Comparison of ENCODE assay signal across 7 mouse cellular contexts in the genomic region with DNA sequence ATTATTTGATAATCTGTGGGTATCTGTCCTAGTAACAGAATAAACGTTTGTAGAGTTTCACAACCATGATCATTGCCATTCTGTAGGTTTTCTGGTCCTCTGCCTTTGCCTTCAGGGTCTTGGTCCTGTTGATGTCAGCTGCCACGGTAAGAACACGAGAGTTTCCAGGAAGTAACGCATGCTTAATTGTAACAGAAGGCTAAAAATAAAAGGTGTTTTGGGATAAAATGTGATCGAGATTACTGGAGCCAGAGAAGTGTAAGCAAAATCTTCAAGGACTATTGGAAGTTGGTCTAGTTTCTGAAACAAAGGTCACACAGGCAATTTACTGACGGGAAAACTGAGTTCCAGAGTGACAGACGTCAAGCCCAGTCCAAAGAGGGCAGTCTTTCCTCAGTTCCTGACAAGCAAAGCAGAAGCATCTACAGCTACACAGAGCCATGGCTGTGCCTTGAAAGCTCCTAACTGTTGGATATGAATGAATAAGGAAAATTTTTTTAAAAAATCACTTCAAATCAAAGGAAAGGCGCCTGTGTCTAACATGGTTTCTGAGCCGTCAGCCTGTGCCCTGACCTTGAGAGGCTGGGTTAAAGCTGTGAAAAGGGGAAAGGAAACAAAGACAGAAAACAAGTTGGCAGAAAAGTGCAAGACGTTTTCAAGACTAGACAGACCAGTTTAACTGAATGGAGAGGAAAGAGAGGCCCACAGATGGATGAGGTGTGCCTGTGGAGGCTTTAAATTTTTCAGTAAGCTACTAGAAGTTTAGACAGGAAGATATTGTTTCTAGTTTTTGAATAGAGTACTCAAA. TPM values are rescaled to one million over a fixed set of nuclear protein-coding genes. Genes with fewer than 3 reads are reported as not detected.
DNase-seq lines count a peak whose midpoint lies in the region; ATAC-seq and TF ChIP-seq lines count a peak whose summit lies in the region.

No protein-coding gene starts in this region.

- no peaks in the 10 kb centered on the region for H3K27me3 ChIP-seq in midbrain, postnatal 0 days (ENCODE audit: insufficient read depth, low read length)
- H3K27me3 ChIP-seq in midbrain, embryonic 16.5 days (ENCODE audit: control insufficient read depth, insufficient read depth, low read depth, low read length) = no peaks in the 10 kb centered on the region

- no peaks in the 10 kb centered on the region for H3K9me3 ChIP-seq in midbrain, postnatal 0 days (ENCODE audit: low read length)
- H3K9me3 ChIP-seq in midbrain, embryonic 16.5 days (replicated peaks; ENCODE audit: control insufficient read depth, low read length, poor library complexity, severe bottlenecking) = no peaks in the 10 kb centered on the region

- H3K4me3 ChIP-seq in midbrain, postnatal 0 days (ENCODE audit: low read depth, low read length) = no peak overlapping the region
- no peak overlapping the region for H3K4me3 ChIP-seq in midbrain, embryonic 16.5 days (ENCODE audit: low read depth, low read length)

- no peak overlapping the region for H3K27ac ChIP-seq in midbrain, postnatal 0 days (ENCODE audit: low read depth, low read length)
- H3K27ac ChIP-seq in midbrain, embryonic 16.5 days (ENCODE audit: low read length) = no peak overlapping the region

- H3K9ac ChIP-seq in midbrain, postnatal 0 days (replicated peaks; ENCODE audit: low read length, poor library complexity, severe bottlenecking) = no peak overlapping the region
- no peak overlapping the region for H3K9ac ChIP-seq in midbrain, embryonic 16.5 days (ENCODE audit: low read depth, low read length)

- WGBS in midbrain, postnatal 0 days = 53% methylated on average over 10 of the region's 10 CpGs
- WGBS in midbrain, embryonic 16.5 days = 52% methylated on average over 10 of the region's 10 CpGs

- peak; percentile 54 for TF ChIP-seq CTCF in midbrain, postnatal 0 days (IDR thresholded peaks at IDR 0.05)

- peak; percentile 21 for DNase-seq in midbrain, postnatal 0 days (ENCODE audit: low spot score)
- peak; percentile 70 for DNase-seq in kidney, adult 9 months
- peak; percentile 60 for DNase-seq in naive thymus-derived CD4-positive, alpha-beta T cell, adult 2 months (ENCODE audit: low read depth)
- DNase-seq in urinary bladder, postnatal 10 days (ENCODE audit: low spot score) = no peak
- DNase-seq in frontal cortex, adult 2 months (ENCODE audit: extremely low spot score in 1 of 2, low spot score in 1 of 2) = no peak

- no peaks in the 10 kb centered on the region for H3K36me3 ChIP-seq in midbrain, postnatal 0 days (ENCODE audit: insufficient read depth, low read length)
- no peaks in the 10 kb centered on the region for H3K36me3 ChIP-seq in midbrain, embryonic 16.5 days (ENCODE audit: control insufficient read depth, insufficient read depth, low read length)

- H3K4me2 ChIP-seq in midbrain, postnatal 0 days (ENCODE audit: low read depth, low read length, poor library complexity, severe bottlenecking) = no peak overlapping the region
- no peak overlapping the region for H3K4me2 ChIP-seq in midbrain, embryonic 16.5 days (ENCODE audit: low read length)

- ATAC-seq in midbrain, postnatal 0 days (ENCODE audit: low FRiP score) = no peak
- ATAC-seq in midbrain, embryonic 16.5 days = no peak
- 0 out of 2 replicates have a peak, but pooled peaks have one; percentile 41 for ATAC-seq in common myeloid progenitor, adult 5-6 weeks (replicated peaks; ENCODE audit: low read depth, poor library complexity, severe bottlenecking)

- H3K4me1 ChIP-seq in midbrain, postnatal 0 days (ENCODE audit: insufficient read depth, low read length) = no peaks in the 10 kb centered on the region
- no peaks in the 10 kb centered on the region for H3K4me1 ChIP-seq in midbrain, embryonic 16.5 days (ENCODE audit: control insufficient read depth, insufficient read depth, low read length)

RNA-seq across cellular contexts. Expression of a gene that starts 6.8 kb away (rescaled TPM):
- total RNA-seq in midbrain, postnatal 0 days (2014; rRNA removed) = 17.2 and 27.5 TPM in 2 replicates
- polyA plus RNA-seq in midbrain, postnatal 0 days (2015; fragmentation: Nextera tagmentation; extraction: Ambion mirVana) = 37.3 and 39.6 TPM in 2 replicates
- polyA plus RNA-seq in midbrain, embryonic 16.5 days (2015; fragmentation: Nextera tagmentation; extraction: Ambion mirVana) = 53.6 and 60.8 TPM in 2 replicates
- total RNA-seq in common myeloid progenitor, adult 5-6 weeks (2017) = 82.0 and 101 TPM in 2 replicates
- 37.8 and 42.9 TPM in 2 replicates for polyA plus RNA-seq in frontal cortex, adult 2 months (2012; rRNA removed)

RNA-seq across cellular contexts. Expression of a gene that starts 15.0 kb away (rescaled TPM):
- 44.1 and 51.6 TPM in 2 replicates for total RNA-seq in midbrain, postnatal 0 days (2014; rRNA removed)
- polyA plus RNA-seq in midbrain, postnatal 0 days (2015; fragmentation: Nextera tagmentation; extraction: Ambion mirVana) = 17.5 and 19.9 TPM in 2 replicates
- 20.1 and 21.2 TPM in 2 replicates for polyA plus RNA-seq in midbrain, embryonic 16.5 days (2015; fragmentation: Nextera tagmentation; extraction: Ambion mirVana)
- total RNA-seq in common myeloid progenitor, adult 5-6 weeks (2017) = 12.0 and 15.4 TPM in 2 replicates
- polyA plus RNA-seq in frontal cortex, adult 2 months (2012; rRNA removed) = 31.3 and 32.1 TPM in 2 replicates

RNA-seq across cellular contexts. Expression of a gene that starts 15.9 kb away (rescaled TPM):
- 0.47 and 1.4 TPM in 2 replicates for total RNA-seq in midbrain, postnatal 0 days (2014; rRNA removed)
- polyA plus RNA-seq in midbrain, postnatal 0 days (2015; fragmentation: Nextera tagmentation; extraction: Ambion mirVana) = 1.3 and 1.4 TPM in 2 replicates
- 0.21 and 0.25 TPM in 2 replicates for polyA plus RNA-seq in midbrain, embryonic 16.5 days (2015; fragmentation: Nextera tagmentation; extraction: Ambion mirVana)
- total RNA-seq in common myeloid progenitor, adult 5-6 weeks (2017) = 0.63 TPM in 1 of 2 replicates, not detected in the other
- polyA plus RNA-seq in frontal cortex, adult 2 months (2012; rRNA removed) = 1.3 TPM in 2 replicates

Comparison
In these comparisons a context has a peak if more than half of its experiments do, and no peak if none do; other contexts are left out.
1. DNase-seq: peak in midbrain, postnatal 0 days (single experiment), kidney, adult 9 months (single experiment) and naive thymus-derived CD4-positive, alpha-beta T cell, adult 2 months (single experiment); none in urinary bladder, postnatal 10 days (single experiment) and frontal cortex, adult 2 months (0 of 2).